Mouse (Mus musculus) midbrain, embryonic 12.5 days (tissue): ENCODE results near the gene Tbc1d17. TPM values are rescaled to one million over a fixed set of nuclear protein-coding genes. Genes with fewer than 3 reads are reported as not detected.
A peak's percentile ranks its signal among the peaks of the same experiment; 100 is the strongest.

Experiments used
- ATAC-seq: fragments of 200-750 bp; cut with Nextera tagmentation; 2 replicates; pipeline ENCODE4 v1.8.0; 2017; ENCODE audit warnings: low read depth, moderate TSS enrichment, moderate library complexity; ENCODE audit not compliant: low FRiP score
- H3K27ac ChIP-seq: fragments of 300-500 bp; sonication (generic); replicated peaks from 2 replicates; pipeline ENCODE4 v1.5.1; 2016; ENCODE audit warnings: mild to moderate bottlenecking
- H3K27me3 ChIP-seq: fragments of 300-500 bp; sonication (generic); 2 replicates; pipeline ENCODE4 v1.6.1; 2016; ENCODE audit warnings: mild to moderate bottlenecking
- H3K36me3 ChIP-seq: fragments of 300-500 bp; sonication (generic); 2 replicates; pipeline ENCODE4 v1.6.1; 2016
- H3K4me1 ChIP-seq: fragments of 300-500 bp; sonication (generic); 2 replicates; pipeline ENCODE4 v1.6.1; 2016
- H3K4me2 ChIP-seq: fragments of 300-500 bp; sonication (generic); replicated peaks from 2 replicates; pipeline ENCODE4 v1.6.1; 2016; ENCODE audit warnings: mild to moderate bottlenecking, moderate library complexity
- H3K4me3 ChIP-seq: fragments of 300-500 bp; sonication (generic); 2 replicates; pipeline ENCODE4 v1.5.1; 2016; ENCODE audit warnings: mild to moderate bottlenecking
- H3K9ac ChIP-seq: fragments of 300-500 bp; sonication (generic); replicated peaks from 2 replicates; pipeline ENCODE4 v1.6.1; 2016; ENCODE audit warnings: mild to moderate bottlenecking, moderate library complexity
- H3K9me3 ChIP-seq: fragments of 300-500 bp; sonication (generic); 2 replicates; pipeline ENCODE4 v1.6.1; 2016; ENCODE audit warnings: mild to moderate bottlenecking
- WGBS: fragments of 180-500 bp; shearing (Covaris S2); methylation state at CpG from one replicate; pipeline ENCODE4 v1.1.7; 2016; 5-methylcytosine and 5-hydroxymethylcytosine counted together
- polyA plus RNA-seq: library from polyadenylated mRNA; unstranded; fragments of >200 nt; fragmentation: Nextera tagmentation; extraction: Ambion mirVana; gene quantifications from 2 replicates; pipeline ENCODE4 v1.2.1, GENCODE M21; 2016

The Tbc1d17 gene
- 97.5 and 101 TPM in 2 replicates for polyA plus RNA-seq

GRCm38 (mm10) chr7:44848561-44849415, at the start of gene Tbc1d17, which contains the start of gene Akt1s1:
Tbc1d17 (minus strand) TSS chr7:44849079.
Akt1s1 (plus strand) TSS chr7:44848991.
- WGBS, result under 1% methylated on average over 54 of the region's 54 CpGs
- peaks cover 44% of the 10 kb centered on the region for H3K36me3 ChIP-seq
- peak within 1 kb of the TSS; percentile 93 for H3K27ac ChIP-seq
- peaks cover 38% of the 10 kb centered on the region for H3K4me1 ChIP-seq
- peak within 1 kb of the TSS; percentile 67 for H3K9ac ChIP-seq
- ATAC-seq, result peak; percentile 82
- H3K27me3 ChIP-seq, result no peaks in the 10 kb centered on the region
- peak within 1 kb of the TSS; percentile 89 for H3K4me2 ChIP-seq
- no peaks in the 10 kb centered on the region for H3K9me3 ChIP-seq
- H3K4me3 ChIP-seq, result peak within 1 kb of the TSS; percentile 78

GRCm38 (mm10) chr7:44898607-44899006, 49.7 kb upstream of the Tbc1d17 start:
- peaks cover 39% of the 10 kb centered on the region for H3K36me3 ChIP-seq
- H3K4me1 ChIP-seq, result peaks cover 59% of the 10 kb centered on the region
- 0 out of 2 replicates have a peak overlapping the region, but pooled peaks have one; percentile 4 for H3K4me3 ChIP-seq
- peak overlapping the region; percentile 17 for H3K4me2 ChIP-seq
- 31% methylated on average over 19 of the region's 19 CpGs for WGBS
- H3K9me3 ChIP-seq, result no peaks in the 10 kb centered on the region
- H3K9ac ChIP-seq, result no peak overlapping the region
- H3K27ac ChIP-seq, result no peak overlapping the region
- no peaks in the 10 kb centered on the region for H3K27me3 ChIP-seq
- ATAC-seq, result no peak

- Histone ChIP-seq H3K9me3 (no peaks in the 10 kb centered on the region), H3K36me3 (peaks cover 24% of the 10 kb centered on the region), H3K27ac (peak overlapping the region; percentile 95), H3K27me3 (no peaks in the 10 kb centered on the region), H3K4me3 (peak overlapping the region; percentile 66), H3K4me1 (peaks cover 64% of the 10 kb centered on the region), H3K9ac (peak overlapping the region; percentile 79), H3K4me2 (peak overlapping the region; percentile 84)
- 29% methylated on average over 10 of the region's 10 CpGs for WGBS
- ATAC-seq, result no peak
Observed at GRCm38 (mm10) chr7:44896499-44896898, 47.6 kb upstream of the Tbc1d17 start.

GRCm38 (mm10) chr7:44895593-44896434, 46.9 kb upstream of the Tbc1d17 start, which contains the start of gene Fuz:
Fuz (plus strand) TSS chr7:44896079.
- Histone ChIP-seq H3K9ac (peak within 1 kb of the TSS; percentile 79), H3K27me3 (no peaks in the 10 kb centered on the region), H3K9me3 (no peaks in the 10 kb centered on the region), H3K4me1 (peaks cover 64% of the 10 kb centered on the region), H3K27ac (peak within 1 kb of the TSS; percentile 95), H3K4me3 (peak within 1 kb of the TSS; percentile 66), H3K36me3 (peaks cover 24% of the 10 kb centered on the region), H3K4me2 (peak within 1 kb of the TSS; percentile 84)
- WGBS, result under 1% methylated on average over 34 of the region's 34 CpGs
- peak; percentile 75 for ATAC-seq

- 34% methylated on average over 7 of the region's 7 CpGs for WGBS
- peaks cover 66% of the 10 kb centered on the region for H3K4me1 ChIP-seq
- H3K4me2 ChIP-seq, result peak overlapping the region; percentile 84
- H3K9ac ChIP-seq, result 0 out of 2 replicates have a peak overlapping the region, but pooled peaks have one; percentile 28
- H3K36me3 ChIP-seq, result peaks cover 24% of the 10 kb centered on the region
- H3K27ac ChIP-seq, result peak overlapping the region; percentile 95
- no peaks in the 10 kb centered on the region for H3K27me3 ChIP-seq
- ATAC-seq, result no peak
- H3K4me3 ChIP-seq, result peak overlapping the region; percentile 66
- H3K9me3 ChIP-seq, result no peaks in the 10 kb centered on the region
Observed at GRCm38 (mm10) chr7:44895206-44895592, 46.3 kb upstream of the Tbc1d17 start.

- Histone ChIP-seq H3K36me3 (peaks cover 18% of the 10 kb centered on the region), H3K27me3 (no peaks in the 10 kb centered on the region), H3K4me3 (no peak overlapping the region), H3K9ac (no peak overlapping the region), H3K4me1 (peaks cover 67% of the 10 kb centered on the region), H3K4me2 (no peak overlapping the region), H3K9me3 (no peaks in the 10 kb centered on the region), H3K27ac (peak overlapping the region; percentile 95)
- no peak for ATAC-seq
- WGBS, result 92% methylated on average over 3 of the region's 3 CpGs
Observed at GRCm38 (mm10) chr7:44894175-44894574, 45.3 kb upstream of the Tbc1d17 start.

GRCm38 (mm10) chr7:44893197-44893596, 44.3 kb upstream of the Tbc1d17 start:
- peaks cover 58% of the 10 kb centered on the region for H3K4me1 ChIP-seq

GRCm38 (mm10) chr7:44892276-44892921, 43.5 kb upstream of the Tbc1d17 start, which contains the start of gene Med25:
Med25 (minus strand) TSS chr7:44892712.
- Histone ChIP-seq H3K9me3 (no peaks in the 10 kb centered on the region), H3K4me3 (peak within 1 kb of the TSS; percentile 92), H3K9ac (peak within 1 kb of the TSS; percentile 94), H3K27me3 (no peaks in the 10 kb centered on the region), H3K27ac (peak within 1 kb of the TSS; percentile 97), H3K4me2 (peak within 1 kb of the TSS; percentile 97), H3K4me1 (peaks cover 51% of the 10 kb centered on the region), H3K36me3 (peaks cover 20% of the 10 kb centered on the region)
- peak; percentile 71 for ATAC-seq
- under 1% methylated on average over 56 of the region's 56 CpGs for WGBS

More at GRCm38 (mm10) chr7:44893197-44893596, 44.3 kb upstream of the Tbc1d17 start:
- Histone ChIP-seq H3K27me3 (no peaks in the 10 kb centered on the region), H3K27ac (peak overlapping the region; percentile 95), H3K9ac (no peak overlapping the region; the same call in 1 of the 2 replicates), H3K4me3 (peak overlapping the region; percentile 12; the same call in 1 of the 2 replicates), H3K36me3 (peaks cover 20% of the 10 kb centered on the region), H3K4me2 (peak overlapping the region; percentile 97), H3K9me3 (no peaks in the 10 kb centered on the region)
- no peak for ATAC-seq
- WGBS, result 7% methylated on average over 8 of the region's 8 CpGs

- Histone ChIP-seq H3K36me3 (peaks cover 26% of the 10 kb centered on the region), H3K4me2 (peak overlapping the region; percentile 97), H3K27ac (peak overlapping the region; percentile 97), H3K4me3 (peak overlapping the region; percentile 92), H3K4me1 (peaks cover 44% of the 10 kb centered on the region), H3K9me3 (no peaks in the 10 kb centered on the region), H3K27me3 (no peaks in the 10 kb centered on the region), H3K9ac (peak overlapping the region; percentile 94)
- whole genome bisulfite sequencing, result 18% methylated on average over 6 of the region's 6 CpGs
- ATAC-seq, result no peak
Observed at GRCm38 (mm10) chr7:44891611-44892010, 42.7 kb upstream of the Tbc1d17 start.

GRCm38 (mm10) chr7:44890737-44891136, 41.9 kb upstream of the Tbc1d17 start:
- Histone ChIP-seq H3K4me2 (peak overlapping the region; percentile 97), H3K4me3 (peak overlapping the region; percentile 92), H3K9ac (peak overlapping the region; percentile 94), H3K4me1 (peaks cover 39% of the 10 kb centered on the region), H3K27me3 (no peaks in the 10 kb centered on the region), H3K27ac (no peak overlapping the region), H3K36me3 (peaks cover 31% of the 10 kb centered on the region), H3K9me3 (no peaks in the 10 kb centered on the region)
- 85% methylated on average over 4 of the region's 4 CpGs for WGBS
- no peak for ATAC-seq

GRCm38 (mm10) chr7:44890180-44890579, 41.3 kb upstream of the Tbc1d17 start:
- ATAC-seq, result no peak
- no peaks in the 10 kb centered on the region for H3K9me3 ChIP-seq
- H3K27ac ChIP-seq, result no peak overlapping the region
- peak overlapping the region; percentile 92 for H3K4me3 ChIP-seq
- H3K4me2 ChIP-seq, result peak overlapping the region; percentile 97
- peaks cover 38% of the 10 kb centered on the region for H3K4me1 ChIP-seq
- 0 out of 2 replicates have a peak overlapping the region, but pooled peaks have one; percentile 94 for H3K9ac ChIP-seq
- 85% methylated on average over 7 of the region's 7 CpGs for WGBS
- no peaks in the 10 kb centered on the region for H3K27me3 ChIP-seq
- peaks cover 37% of the 10 kb centered on the region for H3K36me3 ChIP-seq
